Mouse (Mus musculus) kidney, adult 11 months (tissue): ENCODE measurements around the gene Aldh16a1.
"Not testable (repeated sequence)": the region's sequence is repeated elsewhere in the genome, so short reads cannot be mapped to it uniquely, and the experiment has no call there.

Experiments used
- DNase-seq: peaks from one replicate; pipeline ENCODE4 v3.0.0; 2022

The Aldh16a1 gene

GRCm38 (mm10) chr7:45178550-45178949 lies 24.2 kb upstream of the Aldh16a1 start:
- no peak for DNase-seq

GRCm38 (mm10) chr7:45176356-45176755 lies 22.0 kb upstream of the Aldh16a1 start:
- DNase-seq = no peak

- no peak for DNase-seq
Observed at GRCm38 (mm10) chr7:45175929-45176328, 21.5 kb upstream of the Aldh16a1 start.

GRCm38 (mm10) chr7:45175398-45175797 lies 21.0 kb upstream of the Aldh16a1 start:
- no peak for DNase-seq

DNA sequence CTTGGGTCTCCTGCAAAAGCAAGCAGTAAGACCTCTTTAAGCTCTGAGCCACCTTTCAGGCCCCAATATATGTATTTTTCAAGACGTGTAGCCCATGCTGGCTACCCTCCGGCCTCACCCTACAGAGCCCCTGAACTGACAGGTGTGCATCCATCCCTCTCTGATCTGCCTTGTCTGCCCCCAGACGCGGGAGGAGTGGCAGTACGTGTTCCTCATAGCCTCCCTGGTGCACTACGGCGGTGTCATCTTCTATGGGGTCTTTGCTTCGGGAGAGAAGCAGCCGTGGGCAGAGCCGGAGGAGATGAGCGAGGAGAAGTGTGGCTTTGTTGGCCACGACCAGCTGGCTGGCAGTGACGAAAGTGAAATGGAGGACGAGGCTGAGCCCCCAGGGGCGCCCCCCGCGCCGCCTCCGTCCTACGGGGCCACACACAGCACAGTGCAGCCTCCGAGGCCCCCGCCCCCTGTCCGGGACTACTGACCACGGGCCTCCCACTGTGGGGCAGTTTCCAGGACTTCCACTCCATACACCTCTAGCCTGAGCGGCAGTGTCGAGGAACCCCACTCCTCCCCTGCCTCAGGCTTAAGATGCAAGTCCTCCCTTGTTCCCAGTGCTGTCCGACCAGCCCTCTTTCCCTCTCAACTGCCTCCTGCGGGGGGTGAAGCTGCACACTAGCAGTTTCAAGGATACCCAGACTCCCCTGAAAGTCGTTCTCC lies 20.3 kb upstream of the Aldh16a1 start:
- no peak for DNase-seq

GRCm38 (mm10) chr7:45173772-45174171 lies 19.4 kb upstream of the Aldh16a1 start:
- DNase-seq = not testable (repeated sequence)

GRCm38 (mm10) chr7:45172974-45173373 lies 18.6 kb upstream of the Aldh16a1 start:
- DNase-seq = no peak

DNA sequence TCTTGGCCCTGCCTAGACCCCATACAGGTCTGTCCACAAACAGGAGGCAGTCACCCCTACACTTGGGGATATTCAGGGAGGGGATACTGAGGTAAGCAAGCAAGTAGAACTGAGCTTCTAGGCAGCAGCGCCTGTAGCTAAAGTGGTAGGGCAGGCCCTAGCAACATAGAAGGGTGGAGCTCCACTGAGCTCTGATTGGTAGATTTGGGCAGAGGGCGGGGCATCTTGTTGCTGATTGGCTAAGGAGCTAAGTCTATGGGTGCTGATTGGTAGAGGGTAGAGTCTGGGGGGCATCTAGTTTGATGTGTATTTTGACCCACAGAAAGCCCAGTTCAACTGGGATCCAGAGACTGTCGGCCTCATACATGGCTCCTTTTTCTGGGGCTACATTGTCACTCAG lies 15.1 kb upstream of the Aldh16a1 start:
- no peak for DNase-seq

DNA sequence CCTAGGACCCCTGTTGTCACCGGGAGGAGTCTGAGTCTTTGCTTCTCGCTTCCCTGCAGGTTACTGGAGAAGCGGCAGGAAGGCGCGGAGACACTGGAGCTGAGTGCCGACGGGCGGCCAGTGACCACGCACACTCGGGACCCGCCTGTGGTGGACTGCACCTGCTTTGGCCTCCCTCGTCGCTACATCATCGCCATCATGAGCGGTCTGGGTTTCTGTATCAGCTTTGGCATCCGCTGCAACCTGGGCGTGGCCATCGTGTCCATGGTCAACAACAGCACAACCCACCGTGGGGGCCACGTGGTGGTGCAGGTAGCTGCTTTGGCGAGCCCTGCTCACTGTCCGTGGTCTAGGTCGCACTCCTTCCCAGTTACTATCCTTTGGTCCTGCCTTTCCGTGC lies 14.3 kb upstream of the Aldh16a1 start:
- no peak for DNase-seq

DNA sequence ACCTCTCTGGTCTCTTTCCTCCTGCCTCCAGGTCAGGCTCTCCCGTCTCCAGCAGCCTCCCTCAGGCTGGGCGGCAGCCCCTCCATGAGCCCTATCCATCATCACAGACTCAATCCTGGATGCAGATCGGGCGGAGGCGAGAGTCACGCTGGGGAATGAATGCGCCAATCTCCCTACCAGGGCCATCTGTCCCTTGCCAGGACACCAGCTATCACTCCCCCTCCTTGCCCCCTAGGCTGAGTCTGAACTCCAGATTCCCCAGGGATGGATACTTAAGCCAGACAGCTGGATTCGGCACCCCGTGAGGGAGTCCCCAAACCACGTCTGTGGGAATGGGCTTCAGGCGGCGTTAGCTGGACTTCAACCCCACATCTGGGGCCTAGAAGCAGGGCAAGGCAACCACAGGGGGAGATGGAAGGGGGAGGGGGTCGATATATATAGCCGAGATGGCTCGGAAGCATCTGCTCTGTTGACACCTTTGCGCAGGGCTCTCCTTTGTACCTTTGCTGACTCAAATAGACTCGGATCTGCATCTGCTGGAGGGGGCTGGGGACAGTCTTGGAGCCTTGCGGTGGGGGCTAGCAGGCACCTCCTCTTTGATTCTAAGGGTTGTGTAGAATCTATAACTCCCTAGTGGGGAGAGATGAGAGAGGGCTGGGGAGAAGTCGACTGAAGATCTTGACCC lies 13.5 kb upstream of the Aldh16a1 start:
- DNase-seq = no peak

DNA sequence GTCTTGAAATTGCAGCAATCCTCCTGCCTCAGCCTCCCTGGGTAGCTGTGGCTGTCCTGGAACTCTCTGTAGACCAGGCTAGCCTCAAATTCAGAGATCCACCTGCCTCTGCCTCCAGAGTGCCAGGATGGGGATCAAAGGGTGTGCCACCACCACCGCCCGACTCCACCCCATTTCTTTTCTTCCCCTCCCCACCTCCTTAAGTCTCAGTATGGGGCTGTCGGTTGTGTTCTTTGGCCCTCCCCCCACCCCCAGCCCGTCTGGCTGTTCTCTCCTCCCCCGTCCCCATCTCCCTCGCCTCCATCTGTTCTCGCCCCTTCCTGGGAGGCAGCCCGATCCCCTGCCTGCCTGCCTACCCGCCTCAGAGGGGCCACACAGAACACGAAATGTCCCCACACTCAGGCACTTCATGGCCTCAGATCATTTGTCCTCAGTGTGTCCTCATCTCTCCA lies 12.6 kb upstream of the Aldh16a1 start:
- DNase-seq = no peak

GRCm38 (mm10) chr7:45165701-45166100 lies 11.3 kb upstream of the Aldh16a1 start:
- no peak for DNase-seq

DNA sequence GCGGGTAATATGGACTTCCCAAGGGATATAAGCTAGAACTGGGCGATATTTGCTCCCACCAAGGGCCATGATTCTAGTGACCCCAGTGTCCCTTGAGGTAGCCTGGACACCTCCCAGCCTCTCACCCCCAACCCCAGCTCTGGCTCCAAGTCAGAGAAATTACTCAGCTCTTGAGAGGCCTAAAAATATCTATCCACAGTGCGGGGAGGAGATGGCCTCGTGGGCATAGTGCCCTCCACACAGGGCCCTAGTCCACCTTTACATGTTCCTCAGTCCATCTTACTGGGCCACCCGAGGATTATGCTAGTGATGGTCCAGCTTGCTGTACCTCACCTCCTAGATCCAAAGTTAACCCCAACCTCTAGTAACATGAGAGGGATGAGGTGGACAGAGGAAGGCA lies 10.4 kb upstream of the Aldh16a1 start:
- DNase-seq = no peak

- no peak for DNase-seq
Observed at GRCm38 (mm10) chr7:45163735-45164490, 9.5 kb upstream of the Aldh16a1 start, which contains the start of gene Slc17a7. TSS of gene Slc17a7 (plus strand) at chr7:45163949.

GRCm38 (mm10) chr7:45162996-45163615 lies 8.7 kb upstream of the Aldh16a1 start:
- DNase-seq = no peak

DNA sequence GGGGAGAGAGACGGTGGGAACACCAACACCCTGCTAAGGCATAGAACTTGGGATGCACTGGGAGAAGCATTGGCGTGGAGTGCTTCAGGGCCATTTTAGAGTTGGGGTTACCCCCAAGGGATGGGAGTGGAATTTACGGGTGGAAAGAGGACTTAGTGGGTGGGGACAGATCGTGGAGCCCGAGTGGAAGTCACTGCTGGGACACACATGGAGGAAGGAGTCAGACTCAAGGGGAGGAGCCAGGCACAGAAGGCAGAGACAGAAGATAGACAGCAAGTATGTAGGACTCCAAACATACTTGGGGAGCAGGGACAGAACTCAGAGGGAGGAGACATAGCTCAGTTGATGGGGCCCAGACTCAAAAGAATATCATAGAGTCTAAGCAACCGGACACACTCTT lies 8.2 kb upstream of the Aldh16a1 start:
- no peak for DNase-seq

DNA sequence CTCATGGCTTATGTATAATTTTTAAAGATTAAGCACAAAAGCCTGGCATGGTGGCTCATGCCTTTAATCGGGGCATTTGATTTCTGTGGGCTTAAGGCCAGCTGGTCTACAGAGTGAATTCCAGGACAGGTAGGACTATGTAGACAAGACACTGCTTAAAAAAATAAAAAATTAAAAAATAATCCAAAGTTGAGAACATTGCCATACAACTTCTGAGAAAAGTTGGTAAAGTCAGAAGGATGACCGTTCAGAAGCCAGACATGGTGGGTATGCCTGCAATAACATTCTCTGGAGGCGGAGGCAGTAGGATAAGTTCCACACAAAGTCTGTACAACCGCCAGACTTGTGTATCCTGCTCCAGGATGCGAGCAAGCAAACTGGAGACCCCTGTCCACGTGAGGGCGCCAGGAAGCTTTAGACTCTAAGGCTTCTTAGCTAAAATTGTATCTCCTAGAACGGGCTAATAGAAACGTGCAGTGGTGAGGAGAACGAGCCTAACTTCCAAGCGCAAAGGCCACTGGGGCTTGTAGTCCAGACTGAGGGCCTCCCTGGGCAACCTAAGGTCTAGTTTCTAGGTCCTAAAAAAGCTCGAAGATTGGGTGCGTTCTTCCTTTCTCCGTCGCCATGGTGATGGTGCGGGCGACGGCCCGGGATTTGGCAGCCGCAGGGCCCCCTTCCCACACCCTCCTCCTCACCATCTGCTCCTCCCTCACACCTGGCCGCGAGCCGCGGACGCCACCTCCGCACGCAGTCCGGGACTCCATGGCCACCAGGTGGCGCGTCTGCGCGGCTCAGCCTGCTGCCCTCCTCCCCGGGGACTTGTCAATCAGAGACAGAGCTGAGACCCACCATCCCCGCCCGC lies 7.5 kb upstream of the Aldh16a1 start:
- peak; percentile 86 for DNase-seq

GRCm38 (mm10) chr7:45160866-45161265 lies 6.5 kb upstream of the Aldh16a1 start:
- DNase-seq = no peak

DNA sequence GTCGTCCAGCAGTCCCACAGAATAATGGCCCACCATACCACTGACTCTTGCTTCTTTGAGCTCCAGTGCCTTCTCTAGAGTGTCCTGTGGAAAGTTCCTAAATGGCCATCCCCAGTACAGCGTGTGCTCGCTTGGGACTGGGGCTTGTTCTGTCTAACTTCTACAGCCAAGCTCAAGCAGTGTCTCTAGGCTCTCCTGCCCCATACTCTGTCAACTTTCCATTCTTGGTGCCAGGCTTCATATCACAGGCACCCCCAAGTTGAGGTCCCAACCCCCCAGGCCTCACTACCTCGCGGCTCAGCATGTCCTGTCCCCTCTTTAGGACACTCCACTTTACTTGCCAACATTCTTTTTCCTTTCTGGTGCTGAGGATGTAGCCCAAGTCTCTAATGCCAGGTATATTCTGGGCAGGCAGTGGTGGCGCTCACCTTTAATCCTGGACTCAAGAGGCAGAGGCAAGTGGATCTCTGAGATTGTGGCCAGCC lies 6.0 kb upstream of the Aldh16a1 start:
- no peak for DNase-seq

DNA sequence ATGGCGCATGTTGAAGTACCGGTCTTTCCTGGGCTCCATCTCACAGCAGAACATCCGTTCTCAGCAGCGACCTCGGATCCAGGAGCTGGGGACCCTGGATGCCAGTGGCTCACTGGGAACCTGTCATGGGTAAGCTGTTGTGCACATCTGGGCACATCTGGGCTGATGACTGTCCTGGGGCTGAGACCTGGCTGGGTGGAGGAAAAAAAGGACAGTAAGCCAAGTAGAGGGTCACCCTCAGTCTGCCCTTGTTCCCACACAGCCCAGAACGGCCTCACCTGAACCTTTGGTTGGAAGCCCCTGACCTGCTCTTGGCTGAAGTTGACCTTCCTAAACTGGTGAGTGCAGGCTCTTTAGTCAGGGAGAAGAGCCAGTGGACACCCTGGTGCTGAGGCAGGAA lies 4.6 kb upstream of the Aldh16a1 start:
- no peak for DNase-seq

DNA sequence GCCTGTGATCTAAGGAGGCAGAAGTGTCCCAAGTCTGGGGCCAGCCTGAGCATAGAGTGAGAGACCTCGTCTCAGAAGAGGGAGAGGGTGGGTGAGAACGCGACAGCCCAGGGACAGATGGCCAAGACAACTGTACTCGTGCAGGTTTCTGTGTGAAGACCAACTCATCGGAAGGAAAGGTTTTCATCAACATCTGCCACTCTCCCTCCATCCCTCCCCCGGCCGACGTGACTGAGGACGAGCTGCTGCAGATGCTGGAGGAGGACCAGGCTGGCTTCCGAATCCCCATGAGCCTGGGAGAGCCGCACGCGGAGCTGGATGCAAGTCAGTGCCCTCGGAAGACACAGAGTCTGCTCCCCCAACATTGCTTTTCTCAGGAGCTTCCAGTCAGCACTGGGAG lies 3.1 kb upstream of the Aldh16a1 start:
- DNase-seq = no peak

- DNase-seq = no peak
Observed at GRCm38 (mm10) chr7:45156206-45156605, 1.8 kb upstream of the Aldh16a1 start.
